Mouse (Mus musculus) ES-Bruce4 (cell line): ENCODE results near the gene Cnnm2.
A peak's percentile ranks its signal among the peaks of the same experiment; 100 is the strongest.

Experiments
- CTCF ChIP-seq: IDR thresholded peaks from one replicate; pipeline ENCODE4 v1.8.1; 2011; ENCODE audit warnings: low read depth, low read length
- EP300 ChIP-seq: IDR thresholded peaks from 2 replicates; pipeline ENCODE4 v1.6.1; 2011; ENCODE audit warnings: low read depth, low read length; ENCODE audit not compliant: insufficient read depth
- POLR2A ChIP-seq: IDR thresholded peaks from one replicate; pipeline ENCODE4 v1.8.1; 2011; ENCODE audit warnings: low read length; ENCODE audit not compliant: insufficient read depth

GRCm38 (mm10) chr19:46878346-46878745, 117.0 kb downstream of the Cnnm2 start:
- TF ChIP-seq POLR2A (no peak), CTCF (peak; percentile 34), EP300 (no peak)
